Mouse (Mus musculus) midbrain, embryonic 14.5 days (tissue): ENCODE data around the gene Atp13a3. TPM values are rescaled to one million over a fixed set of nuclear protein-coding genes. Genes with fewer than 3 reads are reported as not detected.

ENCODE experiments used
- ATAC-seq: fragments of 200-750 bp; cut with Nextera tagmentation; 2 replicates; pipeline ENCODE4 v1.8.0; 2017; ENCODE audit warnings: moderate number of reproducible peaks, moderate library complexity; ENCODE audit not compliant: low FRiP score, low TSS enrichment
- DNase-seq: peaks from one replicate; pipeline ENCODE4 v3.0.0-alpha.2; 2015
- H3K27ac ChIP-seq: fragments of 300-500 bp; sonication (generic); replicated peaks from 2 replicates; pipeline ENCODE4 v1.5.1; 2014; ENCODE audit warnings: mild to moderate bottlenecking, low read depth, low read length, moderate library complexity
- H3K27me3 ChIP-seq: fragments of 300-500 bp; sonication (generic); 2 replicates; pipeline ENCODE4 v1.6.1; 2014; ENCODE audit warnings: low read length, control low read depth, mixed read lengths; ENCODE audit not compliant: control insufficient read depth, insufficient read depth
- H3K36me3 ChIP-seq: fragments of 300-500 bp; sonication (generic); 2 replicates; pipeline ENCODE4 v1.6.1; 2014; ENCODE audit warnings: low read length, control low read depth; ENCODE audit not compliant: control insufficient read depth, insufficient read depth
- H3K4me1 ChIP-seq: fragments of 300-500 bp; sonication (generic); 2 replicates; pipeline ENCODE4 v1.6.1; 2014; ENCODE audit warnings: mild to moderate bottlenecking, antibody characterized with exemption, low read length, control low read depth; ENCODE audit not compliant: control insufficient read depth, insufficient read depth
- H3K4me2 ChIP-seq: fragments of 300-500 bp; sonication (generic); 2 replicates; pipeline ENCODE4 v1.6.1; 2014; ENCODE audit warnings: mild to moderate bottlenecking, low read length, moderate library complexity
- H3K4me3 ChIP-seq: fragments of 300-500 bp; sonication (generic); replicated peaks from 2 replicates; pipeline ENCODE4 v1.5.1; 2014; ENCODE audit warnings: low read depth, low read length
- H3K9ac ChIP-seq: fragments of 300-500 bp; sonication (generic); replicated peaks from 2 replicates; pipeline ENCODE4 v1.6.1; 2014; ENCODE audit warnings: mild to moderate bottlenecking, low read length, moderate library complexity
- H3K9me3 ChIP-seq: fragments of 300-500 bp; sonication (generic); 2 replicates; pipeline ENCODE4 v1.6.1; 2016; ENCODE audit warnings: low read length, control low read depth, mixed read lengths; ENCODE audit not compliant: control insufficient read depth
- WGBS: fragments of 180-500 bp; shearing (Covaris S2); extraction: QIAGEN DNeasy Blood & Tissue Kit; methylation state at CpG from one replicate; pipeline ENCODE4 v1.1.7; 2014; 5-methylcytosine and 5-hydroxymethylcytosine counted together
- polyA plus RNA-seq: library from polyadenylated mRNA; unstranded; fragments of >200 nt; fragmentation: Nextera tagmentation; extraction: Ambion mirVana; gene quantifications from 2 replicates; pipeline ENCODE4 v1.2.1, GENCODE M21; 2014

The Atp13a3 gene
- polyA plus RNA-seq, 1 experiment from 2014 or later, result 10.9 TPM

DNA sequence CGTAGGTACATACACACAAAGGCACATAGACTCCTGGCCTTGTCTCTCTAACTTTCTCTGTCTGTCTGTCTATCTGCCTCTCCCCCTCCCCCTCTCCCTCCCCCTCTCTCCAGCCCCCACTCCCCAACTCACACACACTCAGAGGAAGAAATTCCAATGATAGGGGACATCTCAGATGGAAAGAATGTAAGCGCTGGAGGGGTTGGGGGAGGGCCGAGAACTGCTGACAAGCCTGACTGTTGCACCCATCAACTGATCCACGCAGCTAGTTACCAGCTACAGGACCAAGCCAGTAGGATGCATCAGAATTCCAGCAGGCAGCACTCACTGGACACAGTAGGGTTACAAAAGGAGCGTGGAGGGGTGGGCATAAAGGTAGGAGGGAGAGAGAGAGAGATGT is 34.1 kb upstream of the Atp13a3 start:
- H3K4me2 ChIP-seq, result no peak overlapping the region
- 83% methylated on average over 5 of the region's 5 CpGs for WGBS
- H3K27me3 ChIP-seq, result no peaks in the 10 kb centered on the region
- no peaks in the 10 kb centered on the region for H3K9me3 ChIP-seq
- H3K9ac ChIP-seq, result no peak overlapping the region
- no peaks in the 10 kb centered on the region for H3K36me3 ChIP-seq
- no peaks in the 10 kb centered on the region for H3K4me1 ChIP-seq
- H3K27ac ChIP-seq, result no peak overlapping the region
- no peak for ATAC-seq
- no peak overlapping the region for H3K4me3 ChIP-seq
- no peak for DNase-seq

DNA sequence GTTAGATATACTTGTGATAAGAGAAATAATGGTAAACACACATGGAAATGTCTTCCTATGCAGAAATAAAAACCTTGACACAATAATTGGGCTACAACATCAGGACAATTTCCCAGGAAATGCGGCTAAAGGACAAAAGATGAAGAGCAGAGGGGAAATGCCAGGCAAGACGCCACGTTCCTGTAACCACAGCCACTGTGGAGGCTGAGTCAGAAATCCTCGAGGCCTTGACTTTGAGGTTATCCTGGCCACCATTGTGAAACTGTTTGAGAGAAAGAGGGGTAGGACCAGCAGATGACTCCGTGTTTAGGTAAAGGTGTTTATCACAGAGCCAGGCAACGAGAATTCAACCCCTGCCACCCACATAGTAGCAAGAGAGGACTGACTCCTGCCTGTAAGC is 33.6 kb upstream of the Atp13a3 start:
- Histone ChIP-seq H3K27me3 (no peaks in the 10 kb centered on the region), H3K4me2 (no peak overlapping the region), H3K4me3 (no peak overlapping the region), H3K27ac (no peak overlapping the region), H3K4me1 (no peaks in the 10 kb centered on the region), H3K36me3 (no peaks in the 10 kb centered on the region), H3K9ac (no peak overlapping the region), H3K9me3 (no peaks in the 10 kb centered on the region)
- ATAC-seq (no peak), DNase-seq (no peak)
- 89% methylated on average over 6 of the region's 6 CpGs for WGBS

DNA sequence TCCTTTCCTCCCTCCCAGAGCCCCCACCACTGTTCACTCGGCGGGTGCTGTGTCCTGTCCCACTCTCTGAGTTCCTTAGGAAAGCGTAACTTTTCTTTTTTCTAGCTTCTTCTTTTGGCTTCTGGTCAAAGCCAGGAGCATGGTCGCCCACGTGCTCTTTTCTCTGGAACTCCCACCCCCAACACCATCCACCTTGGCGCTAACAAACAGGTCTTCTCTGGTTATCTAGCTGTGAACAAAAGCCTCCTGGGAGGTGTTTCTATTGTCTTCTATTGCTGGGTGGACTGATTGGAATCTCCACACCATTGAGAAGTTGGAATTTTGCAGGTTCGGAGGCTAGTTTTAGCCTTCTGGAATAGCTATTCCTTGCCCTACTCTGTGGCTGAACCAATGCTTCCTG is 30.5 kb upstream of the Atp13a3 start:
- 84% methylated on average over 7 of the region's 7 CpGs for WGBS
- no peaks in the 10 kb centered on the region for H3K9me3 ChIP-seq
- ATAC-seq (no peak), DNase-seq (no peak)
- no peaks in the 10 kb centered on the region for H3K36me3 ChIP-seq
- no peak overlapping the region for H3K4me3 ChIP-seq
- no peaks in the 10 kb centered on the region for H3K4me1 ChIP-seq
- H3K4me2 ChIP-seq, result no peak overlapping the region
- H3K9ac ChIP-seq, result no peak overlapping the region
- H3K27me3 ChIP-seq, result no peaks in the 10 kb centered on the region
- no peak overlapping the region for H3K27ac ChIP-seq

DNA sequence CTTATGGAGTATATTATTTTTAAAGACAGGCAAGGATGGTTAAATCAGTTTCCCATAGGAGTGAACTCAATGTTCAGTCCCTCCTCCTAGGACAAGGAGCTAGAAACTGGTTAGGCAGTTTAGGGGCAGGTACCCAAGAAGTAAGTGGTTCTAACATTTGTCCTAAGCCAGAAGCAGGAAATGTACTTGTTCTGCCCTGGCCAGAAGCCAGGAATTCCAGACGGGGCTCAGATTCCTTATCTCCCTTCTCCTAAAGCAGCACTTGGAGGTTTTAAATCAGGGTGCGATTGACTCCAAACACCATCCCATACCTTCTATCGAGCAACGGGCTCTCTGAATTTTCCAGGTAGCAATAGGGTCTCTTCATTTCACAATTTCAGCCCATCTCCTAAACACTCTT is 29.6 kb upstream of the Atp13a3 start:
- ATAC-seq, result no peak
- Histone ChIP-seq H3K4me3 (no peak overlapping the region), H3K36me3 (no peaks in the 10 kb centered on the region), H3K9me3 (no peaks in the 10 kb centered on the region), H3K9ac (no peak overlapping the region), H3K27me3 (no peaks in the 10 kb centered on the region), H3K4me2 (no peak overlapping the region), H3K27ac (no peak overlapping the region), H3K4me1 (no peaks in the 10 kb centered on the region)
- 84% methylated on average over 4 of the region's 4 CpGs for WGBS
- no peak for DNase-seq

DNA sequence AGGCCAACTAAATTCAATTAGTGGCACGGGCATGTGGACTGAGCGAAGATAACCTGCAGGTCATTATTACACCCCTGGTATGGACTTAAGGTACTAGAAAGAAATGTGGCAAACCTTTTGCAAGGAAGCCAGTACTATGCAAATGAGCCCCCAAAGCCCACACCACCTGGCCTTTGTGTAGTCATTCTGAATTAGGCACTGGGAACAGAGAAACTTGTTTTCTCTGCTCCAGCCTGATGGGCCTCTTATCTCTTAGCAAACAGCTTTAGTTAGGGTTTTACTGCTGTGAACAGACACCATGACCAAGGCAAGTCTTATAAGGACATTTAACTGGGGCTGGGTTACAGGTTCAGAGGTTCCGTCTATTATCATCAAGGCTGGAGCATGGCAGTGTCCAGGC is 27.4 kb upstream of the Atp13a3 start:
- Histone ChIP-seq H3K27me3 (no peaks in the 10 kb centered on the region), H3K4me2 (no peak overlapping the region), H3K4me1 (no peaks in the 10 kb centered on the region), H3K27ac (no peak overlapping the region), H3K9ac (no peak overlapping the region), H3K36me3 (no peaks in the 10 kb centered on the region), H3K4me3 (no peak overlapping the region), H3K9me3 (no peaks in the 10 kb centered on the region)
- 93% methylated on average over 3 of the region's 3 CpGs for WGBS
- no peak for DNase-seq
- ATAC-seq, result no peak

DNA sequence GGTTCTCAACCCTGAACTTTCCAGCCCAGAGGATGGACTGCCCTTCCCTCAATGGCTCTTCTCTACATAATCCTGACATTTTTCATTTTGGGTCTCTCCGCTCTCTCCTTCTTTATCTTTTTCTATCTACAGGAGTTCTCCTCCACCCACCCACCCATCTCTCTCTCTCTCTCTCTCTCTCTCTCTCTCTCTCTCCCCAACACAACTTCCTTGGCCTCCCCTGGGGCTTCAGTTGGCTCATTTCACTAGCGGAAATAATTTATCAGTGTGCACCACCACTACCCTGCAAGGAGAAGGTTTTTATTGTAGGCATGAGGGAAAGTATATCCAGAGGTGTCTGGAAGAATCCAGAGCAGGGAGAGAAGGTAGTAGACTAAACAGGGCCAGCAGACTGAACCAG is 26.3 kb upstream of the Atp13a3 start:
- H3K4me3 ChIP-seq, result no peak overlapping the region
- H3K9ac ChIP-seq, result no peak overlapping the region
- H3K36me3 ChIP-seq, result no peaks in the 10 kb centered on the region
- H3K27me3 ChIP-seq, result no peaks in the 10 kb centered on the region
- H3K9me3 ChIP-seq, result no peaks in the 10 kb centered on the region
- DNase-seq (no peak), ATAC-seq (no peak)
- no peak overlapping the region for H3K4me2 ChIP-seq
- no peaks in the 10 kb centered on the region for H3K4me1 ChIP-seq
- 88% methylated on average over 2 of the region's 2 CpGs for WGBS
- H3K27ac ChIP-seq, result no peak overlapping the region

DNA sequence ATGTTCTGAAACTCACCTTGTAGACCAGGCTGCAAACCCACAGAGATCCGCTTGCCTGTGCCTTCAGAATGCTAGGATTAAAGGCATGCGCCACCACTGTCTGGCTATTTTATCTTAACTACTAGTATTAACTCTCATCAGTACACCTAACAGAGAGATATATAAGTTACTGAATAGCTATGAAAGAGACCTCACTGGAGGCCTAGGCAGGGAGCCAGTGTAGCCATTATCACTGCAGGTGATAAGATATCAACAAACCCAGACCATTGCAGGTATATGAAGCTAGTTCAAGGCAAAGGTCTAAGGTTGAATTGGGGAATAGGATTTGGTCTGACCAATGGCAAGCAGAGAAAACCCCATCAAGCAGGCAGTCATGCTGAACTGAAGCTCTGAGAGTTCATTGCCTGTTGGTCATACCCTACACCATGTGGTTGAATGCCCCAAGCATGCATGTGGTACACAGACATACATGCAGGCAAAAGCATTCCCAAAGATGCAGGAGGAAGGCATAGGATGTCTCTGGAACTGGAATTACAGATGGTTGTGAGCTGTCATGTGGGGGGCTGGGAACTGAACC is 24.8 kb upstream of the Atp13a3 start:
- 97% methylated on average over 2 of the region's 2 CpGs for WGBS
- no peaks in the 10 kb centered on the region for H3K27me3 ChIP-seq
- ATAC-seq (no peak), DNase-seq (no peak)
- H3K27ac ChIP-seq, result no peak overlapping the region
- no peak overlapping the region for H3K4me3 ChIP-seq
- H3K9ac ChIP-seq, result no peak overlapping the region
- H3K4me2 ChIP-seq, result no peak overlapping the region
- H3K4me1 ChIP-seq, result no peaks in the 10 kb centered on the region
- H3K36me3 ChIP-seq, result no peaks in the 10 kb centered on the region
- H3K9me3 ChIP-seq, result no peaks in the 10 kb centered on the region

DNA sequence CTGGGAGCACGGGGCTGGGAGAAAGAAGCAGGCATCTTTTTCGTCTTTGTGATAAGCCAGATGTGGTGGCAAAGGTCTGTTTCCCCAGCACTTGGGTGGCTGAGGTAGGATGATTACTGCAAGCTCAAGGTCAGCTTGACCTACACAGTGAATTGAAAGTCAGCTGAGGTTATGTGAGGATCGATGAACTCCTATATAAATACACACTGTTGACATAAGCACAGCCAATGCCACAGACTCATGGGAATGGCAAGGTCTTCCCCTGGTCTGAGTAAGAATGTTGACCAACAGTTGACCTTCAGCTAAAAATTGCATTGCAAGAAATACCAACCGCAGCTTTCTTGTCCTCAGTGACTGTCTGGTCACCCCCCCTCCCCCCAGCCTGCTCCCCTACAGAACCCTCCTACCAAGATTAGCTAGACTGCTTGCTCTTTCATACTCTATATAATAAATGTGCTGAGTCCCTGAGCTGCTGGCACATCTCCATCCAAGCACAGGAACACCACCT is 23.0 kb upstream of the Atp13a3 start:
- DNase-seq (no peak), ATAC-seq (no peak)
- no peaks in the 10 kb centered on the region for H3K9me3 ChIP-seq
- no peak overlapping the region for H3K27ac ChIP-seq
- H3K9ac ChIP-seq, result no peak overlapping the region
- H3K4me3 ChIP-seq, result no peak overlapping the region
- H3K27me3 ChIP-seq, result no peaks in the 10 kb centered on the region
- H3K36me3 ChIP-seq, result no peaks in the 10 kb centered on the region
- no peaks in the 10 kb centered on the region for H3K4me1 ChIP-seq
- 92% methylated on average over 4 of the region's 4 CpGs for WGBS
- H3K4me2 ChIP-seq, result no peak overlapping the region

DNA sequence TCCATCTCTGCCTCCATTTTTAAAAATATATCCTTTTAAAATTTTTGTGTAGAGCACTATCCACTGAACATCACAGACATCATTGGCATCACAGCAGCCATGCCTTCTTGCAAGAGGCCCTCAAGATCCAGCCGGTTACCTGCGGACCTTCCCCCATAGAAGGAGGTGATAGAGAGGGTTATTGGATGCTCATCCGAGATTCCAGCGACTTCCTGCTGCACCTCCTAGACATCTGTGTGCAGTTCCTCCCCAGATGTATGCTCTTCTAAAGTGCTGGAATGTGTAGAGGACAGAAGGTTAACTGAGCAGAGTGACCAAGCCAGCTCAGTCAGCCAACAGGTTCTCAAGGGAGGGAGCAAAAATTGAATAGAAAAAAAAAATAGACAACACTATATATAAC is 21.7 kb upstream of the Atp13a3 start:
- Histone ChIP-seq H3K9ac (no peak overlapping the region), H3K27ac (no peak overlapping the region), H3K4me1 (no peaks in the 10 kb centered on the region), H3K27me3 (no peaks in the 10 kb centered on the region), H3K4me2 (no peak overlapping the region), H3K4me3 (no peak overlapping the region), H3K9me3 (no peaks in the 10 kb centered on the region), H3K36me3 (no peaks in the 10 kb centered on the region)
- DNase-seq, result no peak
- ATAC-seq, result no peak
- WGBS, result 91% methylated on average over 4 of the region's 4 CpGs
